Mouse (Mus musculus) stomach, postnatal 0 days (tissue): ENCODE data around the gene Vps4b. TPM values are rescaled to one million over a fixed set of nuclear protein-coding genes. Genes with fewer than 3 reads are reported as not detected.

ENCODE experiments used
- ATAC-seq: fragments of 200-750 bp; cut with Nextera tagmentation; 2 replicates; pipeline ENCODE4 v1.8.0; 2017; ENCODE audit not compliant: low FRiP score, low TSS enrichment
- DNase-seq: peaks from one replicate; pipeline ENCODE4 v3.0.0-alpha.2; 2016; ENCODE audit warnings: low spot score
- H3K27ac ChIP-seq: fragments of 300-500 bp; sonication (generic); replicated peaks from 2 replicates; pipeline ENCODE4 v1.5.1; 2014; ENCODE audit warnings: mild to moderate bottlenecking, control low read depth
- H3K27me3 ChIP-seq: fragments of 300-500 bp; sonication (generic); 2 replicates; pipeline ENCODE4 v1.6.1; 2014; ENCODE audit warnings: low read length; ENCODE audit not compliant: control insufficient read depth, insufficient read depth
- H3K36me3 ChIP-seq: fragments of 300-500 bp; sonication (generic); 2 replicates; pipeline ENCODE4 v1.6.1; 2014; ENCODE audit warnings: low read length, mixed read lengths; ENCODE audit not compliant: control insufficient read depth, insufficient read depth
- H3K4me1 ChIP-seq: fragments of 300-500 bp; sonication (generic); replicated peaks from 2 replicates; pipeline ENCODE4 v1.6.1; 2014; ENCODE audit warnings: antibody characterized with exemption; ENCODE audit not compliant: control insufficient read depth, insufficient read depth
- H3K4me2 ChIP-seq: fragments of 300-500 bp; sonication (generic); replicated peaks from 2 replicates; pipeline ENCODE4 v1.6.1; 2014; ENCODE audit warnings: low read depth, mild to moderate bottlenecking, control low read depth, moderate library complexity
- H3K4me3 ChIP-seq: fragments of 300-500 bp; sonication (generic); 2 replicates; pipeline ENCODE4 v1.5.1; 2014; ENCODE audit warnings: low read depth, low read length, control low read depth
- H3K9ac ChIP-seq: fragments of 300-500 bp; sonication (generic); 2 replicates; pipeline ENCODE4 v1.6.1; 2014; ENCODE audit warnings: mild to moderate bottlenecking, low read length, control low read depth, mixed read lengths
- H3K9me3 ChIP-seq: fragments of 300-500 bp; sonication (generic); 2 replicates; pipeline ENCODE4 v1.6.1; 2016; ENCODE audit warnings: low read length; ENCODE audit not compliant: control insufficient read depth
- CTCF ChIP-seq: IDR thresholded peaks from 2 replicates; pipeline ENCODE4 v1.5.1; 2016; ENCODE audit warnings: antibody characterized with exemption, low read depth, mild to moderate bottlenecking, moderate library complexity
- EP300 ChIP-seq: optimal IDR thresholded peaks from 2 replicates; pipeline ENCODE3; 2016; ENCODE audit warnings: antibody characterized with exemption
- WGBS: fragments of 180-500 bp; shearing (Covaris S2); extraction: QIAGEN DNeasy Blood & Tissue Kit; methylation state at CpG from one replicate; pipeline ENCODE4 v1.1.7; 2014; 5-methylcytosine and 5-hydroxymethylcytosine counted together
- polyA plus RNA-seq: library from polyadenylated mRNA; unstranded; fragments of >200 nt; fragmentation: Nextera tagmentation; extraction: Ambion mirVana; gene quantifications from 2 replicates; pipeline ENCODE4 v1.2.1, GENCODE M21; 2015

The Vps4b gene
- polyA plus RNA-seq, 1 experiment from 2014 or later: 67.6 TPM

DNA sequence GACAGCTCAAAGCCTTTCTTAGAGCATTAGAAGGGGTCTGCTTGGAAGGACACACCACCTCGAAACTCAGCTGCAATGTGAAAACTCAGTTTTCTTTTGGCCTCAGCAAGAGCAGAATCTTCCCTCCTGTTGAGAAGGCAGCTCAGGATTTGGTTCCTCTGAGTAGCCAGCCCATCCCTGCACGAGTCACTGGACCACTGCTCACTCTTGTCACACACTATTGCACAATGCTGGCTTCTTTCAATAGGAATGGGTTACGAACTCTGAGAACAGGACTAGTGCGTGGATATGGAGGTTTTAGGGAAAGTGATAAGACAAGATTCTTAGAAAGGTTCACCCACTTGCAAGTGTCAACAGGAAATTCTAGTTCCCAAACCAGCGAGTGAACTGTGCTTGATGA is 18.3 kb upstream of the Vps4b start:
- H3K4me3 ChIP-seq: no peak overlapping the region
- ATAC-seq: no peak

GRCm38 (mm10) chr1:106799931-106800330 is 3.4 kb upstream of the Vps4b start:
- H3K9me3 ChIP-seq: no peaks in the 10 kb centered on the region
- no peak overlapping the region for H3K27ac ChIP-seq
- WGBS: 83% methylated on average over 3 of the region's 3 CpGs
- ATAC-seq (no peak), DNase-seq (no peak)
- H3K9ac ChIP-seq: no peak overlapping the region
- no peak overlapping the region for H3K4me2 ChIP-seq
- no peak overlapping the region for H3K4me3 ChIP-seq
- TF ChIP-seq CTCF (peak; percentile 50), EP300 (no peak)
- H3K36me3 ChIP-seq: no peaks in the 10 kb centered on the region
- H3K4me1 ChIP-seq: 0 out of 2 replicates have a peak, but pooled peaks cover 2% of the 10 kb centered on the region
- no peaks in the 10 kb centered on the region for H3K27me3 ChIP-seq

More for the DNA sequence above, 18.3 kb upstream of the Vps4b start:
- Histone ChIP-seq H3K9me3 (no peaks in the 10 kb centered on the region), H3K36me3 (no peaks in the 10 kb centered on the region), H3K27me3 (no peaks in the 10 kb centered on the region), H3K4me2 (no peak overlapping the region), H3K27ac (no peak overlapping the region), H3K4me1 (no peaks in the 10 kb centered on the region), H3K9ac (no peak overlapping the region)
- no peak for TF ChIP-seq CTCF
- TF ChIP-seq EP300: no peak
- no peak for DNase-seq
- WGBS: 56% methylated on average over 5 of the region's 5 CpGs

DNA sequence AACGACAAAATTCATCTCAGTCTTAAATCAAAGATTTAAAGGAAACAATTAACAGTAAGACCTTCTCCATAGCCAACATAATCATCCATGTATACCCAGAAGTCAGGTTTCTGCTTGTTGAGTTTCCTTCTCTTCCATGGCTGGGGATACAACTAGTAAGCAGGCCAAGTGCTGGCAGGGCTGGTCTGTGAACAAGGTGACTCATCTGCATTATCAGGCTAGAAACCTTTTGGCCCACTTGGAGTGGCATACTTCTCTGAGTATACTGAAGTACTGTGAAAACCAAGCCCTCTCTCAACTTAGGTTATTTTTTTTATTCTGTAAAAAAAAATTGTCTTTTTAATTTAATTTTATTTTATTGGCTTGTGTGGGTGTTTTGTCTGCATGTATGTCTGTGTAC is 2.9 kb upstream of the Vps4b start:
- H3K9me3 ChIP-seq: no peaks in the 10 kb centered on the region
- H3K4me1 ChIP-seq: 0 out of 2 replicates have a peak, but pooled peaks cover 2% of the 10 kb centered on the region
- TF ChIP-seq EP300 (no peak), CTCF (no peak)
- H3K4me3 ChIP-seq: no peak overlapping the region
- no peaks in the 10 kb centered on the region for H3K36me3 ChIP-seq
- H3K4me2 ChIP-seq: no peak overlapping the region
- H3K27me3 ChIP-seq: no peaks in the 10 kb centered on the region
- DNase-seq (peak; percentile 32), ATAC-seq (peak; percentile 57; the same call in 1 of the 2 replicates)
- no peak overlapping the region for H3K27ac ChIP-seq
- no peak overlapping the region for H3K9ac ChIP-seq
- WGBS: 46% methylated on average over 1 of the region's 1 CpGs

GRCm38 (mm10) chr1:106796987-106797779 is 655 bp upstream of the Vps4b start:
- Histone ChIP-seq H3K4me3 (peak overlapping the region; percentile 98), H3K27ac (peak overlapping the region; percentile 67), H3K4me1 (0 out of 2 replicates have a peak, but pooled peaks cover 2% of the 10 kb centered on the region), H3K27me3 (no peaks in the 10 kb centered on the region), H3K9ac (peak overlapping the region; percentile 45; the same call in 1 of the 2 replicates), H3K4me2 (peak overlapping the region; percentile 52), H3K36me3 (no peaks in the 10 kb centered on the region), H3K9me3 (no peaks in the 10 kb centered on the region)
- WGBS: 62% methylated on average over 7 of the region's 7 CpGs
- ATAC-seq (peak; percentile 36), DNase-seq (no peak)
- TF ChIP-seq CTCF (no peak), EP300 (no peak)

DNA sequence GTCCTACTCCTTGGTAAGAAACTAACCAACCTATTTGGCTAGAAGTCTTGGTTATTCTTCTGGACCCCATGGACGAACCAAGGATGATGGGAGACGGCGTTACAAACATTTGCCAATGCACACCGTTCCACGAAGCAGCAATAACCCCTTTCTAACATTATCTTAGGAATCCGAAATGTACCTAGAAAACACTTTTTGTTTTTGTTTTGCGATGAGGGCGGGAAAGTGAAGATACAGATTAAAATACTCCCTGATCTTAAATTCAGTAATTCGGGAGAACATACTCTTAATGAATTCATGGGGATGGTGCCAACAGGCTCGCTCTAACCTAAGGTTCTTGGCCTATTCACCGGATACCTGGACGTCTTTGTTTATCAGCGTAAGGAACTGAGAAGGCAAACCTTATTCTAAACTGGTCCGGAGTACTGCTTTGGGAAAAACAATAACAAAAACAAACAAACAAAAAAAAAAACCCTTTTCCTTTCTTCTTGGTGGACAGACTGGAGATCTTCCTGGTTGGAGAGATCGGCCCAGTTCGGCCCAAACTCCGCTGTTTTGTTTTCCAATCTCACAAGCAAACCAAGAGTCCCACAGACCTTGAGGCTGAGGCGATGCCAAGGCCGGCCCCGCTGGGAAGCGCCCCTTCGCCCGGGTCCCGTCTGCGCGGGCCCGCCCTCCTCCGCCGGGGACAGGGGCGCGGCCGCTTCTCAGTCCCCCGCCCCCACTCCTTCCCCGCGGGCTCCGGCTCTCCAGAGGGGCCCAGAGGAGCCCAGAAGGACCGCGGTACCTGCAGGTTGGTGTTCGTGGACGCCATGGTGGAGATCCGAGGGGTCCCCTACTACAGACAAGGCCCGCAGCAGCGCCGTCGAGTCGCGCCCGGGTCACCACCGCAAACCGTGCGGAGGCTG is 640 bp downstream of the Vps4b start:
- 1% methylated on average over 50 of the region's 51 CpGs for WGBS
- DNase-seq: peak; percentile 68
- Histone ChIP-seq H3K27me3 (no peaks in the 10 kb centered on the region), H3K9ac (peak overlapping the region; percentile 100), H3K4me3 (peak overlapping the region; percentile 98), H3K4me2 (peak overlapping the region; percentile 53), H3K36me3 (no peaks in the 10 kb centered on the region), H3K27ac (peak overlapping the region; percentile 98), H3K4me1 (0 out of 2 replicates have a peak, but pooled peaks cover 2% of the 10 kb centered on the region), H3K9me3 (no peaks in the 10 kb centered on the region)
- no peak for TF ChIP-seq CTCF
- TF ChIP-seq EP300: no peak
- peak; percentile 89 for ATAC-seq
